Mouse (Mus musculus): ENCODE data around the gene Cdh4. TPM values are rescaled to one million over a fixed set of nuclear protein-coding genes. Genes with fewer than 3 reads are reported as not detected.

Cdh4 gene
- polyA plus RNA-seq, 1 experiment: not detected

DNA sequence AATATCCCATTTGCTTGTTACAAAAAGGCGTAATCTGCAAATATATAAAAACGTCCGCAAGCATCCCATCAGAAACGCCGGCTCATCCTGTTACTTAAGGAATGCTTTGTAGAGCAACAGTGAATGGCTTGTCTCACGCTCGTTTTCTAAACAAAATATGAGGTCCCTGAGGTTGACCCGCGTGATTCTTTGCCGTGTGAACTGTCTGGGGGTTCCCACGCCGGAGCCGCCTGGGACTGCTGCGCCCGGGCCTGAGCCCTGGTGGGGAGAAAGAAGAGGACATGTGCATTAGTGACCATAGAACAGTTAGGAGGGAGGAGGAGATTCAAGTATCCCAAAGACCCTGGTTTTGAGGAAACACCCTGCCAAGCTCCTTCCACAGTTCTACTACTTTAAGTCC, 471.1 kb downstream of the Cdh4 start:
- Histone ChIP-seq H3K27ac (replicated peaks; ENCODE audit: low read depth, low read length) (no peak overlapping the region), H3K4me1 (ENCODE audit: control insufficient read depth, insufficient read depth, insufficient read length, low read length) (no peaks in the 10 kb centered on the region), H3K4me3 (ENCODE audit: insufficient read depth, low read depth, low read length) (no peak overlapping the region)

DNA sequence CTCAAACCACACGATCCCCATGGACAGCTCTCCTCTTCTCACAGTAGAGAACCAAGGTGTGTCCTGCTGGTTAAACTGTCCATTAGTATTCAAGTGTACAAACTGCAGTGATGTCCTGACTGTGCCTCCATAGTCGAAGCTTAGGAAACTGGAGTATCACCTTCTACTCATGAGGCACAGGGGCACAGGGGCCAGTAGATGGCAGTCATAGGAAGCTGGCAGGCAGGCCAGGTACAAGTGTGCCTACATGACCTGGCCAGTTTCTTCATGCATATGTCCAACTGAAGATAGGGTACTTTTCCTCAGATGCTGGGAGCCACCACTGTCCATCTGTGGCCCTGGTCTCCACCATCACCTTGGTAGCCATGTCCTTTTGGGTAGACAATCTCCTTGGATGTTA, 472.0 kb downstream of the Cdh4 start:
- H3K4me3 ChIP-seq (ENCODE audit: insufficient read depth, low read depth, low read length): no peak overlapping the region
- H3K27ac ChIP-seq (replicated peaks; ENCODE audit: low read depth, low read length): no peak overlapping the region
- no peaks in the 10 kb centered on the region for H3K4me1 ChIP-seq (ENCODE audit: control insufficient read depth, insufficient read depth, insufficient read length, low read length)

DNA sequence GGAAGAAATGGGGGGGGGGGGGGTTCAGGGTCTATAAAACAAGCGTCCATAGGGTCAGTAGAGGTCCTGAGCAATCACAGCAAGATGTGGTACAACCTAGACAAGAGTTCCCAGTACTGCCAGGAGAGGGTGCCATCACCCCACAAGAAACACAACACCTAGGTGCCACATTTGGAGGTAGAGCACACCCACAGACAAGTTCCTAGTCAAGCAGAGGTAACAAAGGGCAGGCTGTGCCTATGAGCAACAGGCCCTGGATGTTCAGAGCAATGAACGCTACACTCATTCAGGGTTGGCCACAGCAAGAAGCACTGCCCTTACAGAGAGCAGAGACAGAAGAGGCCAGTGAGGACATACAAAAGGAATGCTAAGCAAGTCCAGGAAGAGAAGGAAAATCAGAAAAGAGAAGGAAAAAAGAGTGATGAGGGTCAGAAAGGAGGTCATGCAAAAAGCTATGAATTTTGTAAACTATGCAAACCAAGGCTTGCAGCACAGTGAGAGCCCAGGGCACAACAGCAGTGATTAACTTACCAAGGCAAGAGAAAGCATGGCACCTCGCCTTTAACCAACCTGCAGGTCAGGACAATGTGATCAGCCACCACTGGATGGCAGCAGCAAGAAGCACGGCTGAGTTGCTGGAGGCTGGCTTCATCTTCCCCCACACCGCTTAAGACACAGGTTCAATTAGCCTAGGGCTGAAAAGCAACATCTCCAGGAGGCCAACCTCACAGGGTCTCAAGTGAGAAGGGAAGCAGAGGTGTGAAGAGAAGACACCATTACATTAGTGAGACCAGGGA, 474.8 kb downstream of the Cdh4 start:
- Histone ChIP-seq H3K4me3 (ENCODE audit: insufficient read depth, low read depth, low read length) (no peak overlapping the region), H3K27ac (replicated peaks; ENCODE audit: low read depth, low read length) (no peak overlapping the region), H3K4me1 (ENCODE audit: control insufficient read depth, insufficient read depth, insufficient read length, low read length) (no peaks in the 10 kb centered on the region)

DNA sequence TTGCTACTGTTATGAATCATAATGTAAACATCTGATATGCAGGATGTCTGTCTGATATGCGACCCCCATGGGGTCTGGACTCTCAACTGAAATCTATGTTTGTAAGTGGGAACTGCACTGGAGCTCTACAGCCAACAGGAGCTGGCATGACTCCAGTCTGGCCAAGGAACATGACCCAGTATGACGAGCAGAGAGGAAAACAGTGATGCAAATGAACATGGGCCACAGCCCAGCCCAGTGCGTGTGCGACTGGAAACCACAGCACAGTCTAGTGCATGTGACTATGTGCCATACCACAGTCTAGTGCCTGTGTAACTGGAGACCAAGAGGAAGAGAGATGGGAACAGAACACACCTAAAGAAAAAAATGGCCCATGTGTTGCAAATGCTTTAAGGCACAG, 477.8 kb downstream of the Cdh4 start:
- Histone ChIP-seq H3K4me3 (ENCODE audit: insufficient read depth, low read depth, low read length) (no peak overlapping the region), H3K4me1 (ENCODE audit: control insufficient read depth, insufficient read depth, insufficient read length, low read length) (no peaks in the 10 kb centered on the region), H3K27ac (replicated peaks; ENCODE audit: low read depth, low read length) (no peak overlapping the region)

DNA sequence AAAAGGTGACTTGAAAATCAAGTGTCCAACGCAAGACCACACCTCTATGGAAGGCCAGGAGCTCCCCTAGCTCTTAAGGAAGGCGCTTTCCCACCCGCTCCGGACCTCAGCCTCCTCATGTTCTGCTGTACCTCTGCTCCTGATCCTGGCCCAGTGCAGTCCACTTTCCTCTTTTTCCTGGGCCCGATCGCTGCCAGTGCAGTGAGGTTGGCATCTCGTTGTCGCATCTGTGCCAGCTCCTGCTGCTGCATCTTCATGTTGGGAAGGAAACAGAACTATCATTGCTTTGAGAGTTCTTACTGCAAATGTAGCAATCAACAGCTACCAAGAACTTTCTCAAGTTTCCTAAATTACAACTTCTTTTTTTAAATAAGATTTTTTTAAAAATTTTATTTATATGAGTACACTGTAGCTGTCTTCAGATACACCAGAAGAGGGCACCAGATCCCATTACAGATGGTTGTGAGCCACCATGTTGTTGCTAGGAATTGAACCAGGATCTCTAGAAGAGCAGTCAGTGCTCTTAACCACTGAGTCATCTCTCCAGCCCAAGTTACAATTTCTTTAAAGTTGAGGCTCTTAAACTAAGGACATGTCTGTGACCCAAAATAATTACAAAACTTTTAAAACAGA, 478.9 kb downstream of the Cdh4 start:
- H3K27ac ChIP-seq (replicated peaks; ENCODE audit: low read depth, low read length): no peak overlapping the region
- H3K4me3 ChIP-seq (ENCODE audit: insufficient read depth, low read depth, low read length): no peak overlapping the region
- H3K4me1 ChIP-seq (ENCODE audit: control insufficient read depth, insufficient read depth, insufficient read length, low read length): no peaks in the 10 kb centered on the region

DNA sequence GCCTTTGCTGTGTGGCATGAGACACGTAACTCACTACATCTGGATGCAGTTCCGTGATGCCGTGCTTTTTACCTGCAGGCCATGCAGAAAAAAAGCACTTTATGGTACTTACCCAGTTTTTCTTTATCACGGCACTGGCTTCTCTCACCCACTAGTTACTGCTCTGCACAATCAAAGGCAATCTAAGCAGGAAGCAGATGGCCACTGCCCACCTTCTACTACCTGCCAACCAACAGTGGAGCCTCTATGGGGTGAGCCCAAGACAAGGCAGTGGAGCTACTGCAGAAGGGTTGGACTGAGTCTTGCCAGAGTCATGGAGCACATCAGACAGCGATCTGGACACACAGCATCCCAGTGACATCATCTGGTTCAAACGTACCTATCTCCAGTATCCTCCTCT, 481.8 kb downstream of the Cdh4 start:
- Histone ChIP-seq H3K4me3 (ENCODE audit: insufficient read depth, low read depth, low read length) (no peak overlapping the region), H3K4me1 (ENCODE audit: control insufficient read depth, insufficient read depth, insufficient read length, low read length) (no peaks in the 10 kb centered on the region), H3K27ac (replicated peaks; ENCODE audit: low read depth, low read length) (no peak overlapping the region)

DNA sequence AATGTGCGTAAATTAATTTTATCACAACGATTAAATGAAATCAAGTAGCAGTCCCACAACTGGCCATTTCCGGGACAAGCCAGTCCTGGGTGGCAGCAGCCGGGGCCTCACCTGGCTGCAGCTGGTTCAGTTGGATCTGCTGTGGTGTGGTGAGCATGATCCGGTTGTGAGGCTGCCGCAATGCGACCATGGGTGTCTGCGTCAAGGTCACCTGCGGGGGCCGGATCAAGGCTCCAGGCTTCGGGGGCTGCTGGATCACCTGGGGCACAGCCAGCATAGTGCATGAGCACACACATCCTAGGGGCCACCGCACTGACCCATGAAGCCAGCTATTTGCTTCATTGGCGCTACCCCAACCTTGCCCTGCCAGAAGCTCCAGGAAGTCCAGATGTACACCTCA, 486.9 kb downstream of the Cdh4 start:
- no peak overlapping the region for H3K4me3 ChIP-seq (ENCODE audit: insufficient read depth, low read depth, low read length)
- H3K27ac ChIP-seq (replicated peaks; ENCODE audit: low read depth, low read length): no peak overlapping the region
- no peaks in the 10 kb centered on the region for H3K4me1 ChIP-seq (ENCODE audit: control insufficient read depth, insufficient read depth, insufficient read length, low read length)

DNA sequence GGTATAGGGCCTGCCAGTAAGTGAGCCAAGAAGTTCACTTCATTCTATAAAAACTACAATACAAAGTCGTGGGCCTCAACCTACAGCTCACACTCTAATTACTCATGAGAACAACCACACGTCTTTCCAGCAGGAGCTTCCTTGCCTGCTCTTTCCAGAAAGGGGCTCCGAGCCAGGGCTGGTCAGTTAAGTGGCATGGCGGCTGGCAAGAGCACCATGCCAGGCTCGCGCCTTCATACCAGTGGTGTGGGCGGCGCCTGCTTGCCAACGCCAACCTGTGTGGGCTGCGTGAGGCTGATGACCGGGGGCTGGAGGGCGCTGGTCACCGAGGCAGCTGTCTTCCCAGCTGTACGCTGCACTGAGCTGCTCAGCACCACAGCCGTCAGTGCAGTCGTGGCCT, 489.5 kb downstream of the Cdh4 start:
- Histone ChIP-seq H3K4me3 (ENCODE audit: insufficient read depth, low read depth, low read length) (no peak overlapping the region), H3K4me1 (ENCODE audit: control insufficient read depth, insufficient read depth, insufficient read length, low read length) (no peaks in the 10 kb centered on the region), H3K27ac (replicated peaks; ENCODE audit: low read depth, low read length) (no peak overlapping the region)

DNA sequence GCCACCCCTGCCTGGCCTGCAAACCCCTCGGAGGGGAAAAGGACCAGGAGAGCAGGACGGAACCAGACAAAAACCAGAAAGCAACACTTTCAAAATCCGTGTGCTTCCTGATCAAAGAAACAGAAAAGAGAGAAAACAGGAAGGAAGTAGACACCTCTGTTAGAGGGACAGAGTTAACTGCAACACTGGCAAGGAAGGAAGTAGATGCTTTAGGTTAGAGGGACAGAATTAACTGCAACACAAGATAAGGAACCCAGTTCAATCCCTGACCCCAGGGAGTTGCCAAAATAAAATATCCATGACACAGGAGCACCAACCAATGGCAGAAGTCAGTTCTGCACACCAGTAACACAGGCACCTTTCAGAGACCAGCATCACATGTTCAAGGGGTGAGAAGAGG, 491.9 kb downstream of the Cdh4 start:
- no peak overlapping the region for H3K4me3 ChIP-seq (ENCODE audit: insufficient read depth, low read depth, low read length)
- H3K4me1 ChIP-seq (ENCODE audit: control insufficient read depth, insufficient read depth, insufficient read length, low read length): no peaks in the 10 kb centered on the region
- H3K27ac ChIP-seq (replicated peaks; ENCODE audit: low read depth, low read length): no peak overlapping the region

DNA sequence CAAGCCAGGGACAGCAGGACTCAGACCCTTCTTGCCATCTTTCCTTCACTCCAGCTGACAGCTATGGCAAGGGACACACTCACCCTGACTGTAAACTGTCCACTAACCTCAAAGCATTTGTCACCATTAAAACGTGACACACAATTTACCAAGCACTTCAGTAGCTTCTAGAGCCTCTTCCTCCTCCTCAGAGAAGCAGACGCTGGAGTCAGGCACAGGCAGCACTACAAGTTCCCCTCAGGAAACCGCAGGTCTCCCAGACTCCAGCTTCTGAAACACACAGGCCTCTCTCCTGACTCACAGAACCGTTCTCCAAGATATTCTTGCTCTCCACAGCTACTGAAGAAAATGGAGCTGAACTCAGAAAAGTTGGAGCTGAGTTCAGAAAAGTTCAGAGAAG, 494.9 kb downstream of the Cdh4 start:
- H3K4me1 ChIP-seq (ENCODE audit: control insufficient read depth, insufficient read depth, insufficient read length, low read length): peaks cover 2% of the 10 kb centered on the region; the same call in 1 of the 2 replicates
- H3K27ac ChIP-seq (replicated peaks; ENCODE audit: low read depth, low read length): no peak overlapping the region

DNA sequence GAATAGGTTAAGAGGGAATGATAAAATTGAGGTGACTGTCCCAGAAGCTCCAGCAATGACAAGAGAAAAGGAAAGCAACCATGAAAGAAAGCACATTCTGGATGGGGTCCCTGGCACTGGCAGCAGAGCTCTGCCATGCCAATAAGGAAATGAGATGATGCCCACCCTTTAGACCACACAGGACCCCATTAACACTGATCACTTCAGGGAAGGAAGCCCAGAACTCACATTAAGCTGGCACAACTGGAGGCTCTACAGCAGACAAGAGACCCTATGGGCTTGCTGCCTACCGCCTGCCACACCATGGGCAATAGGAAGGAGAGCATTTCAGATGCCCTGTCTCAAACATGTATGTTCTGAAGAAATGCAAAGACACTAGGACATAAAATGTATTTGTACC, 499.5 kb downstream of the Cdh4 start:
- Histone ChIP-seq H3K27ac (replicated peaks; ENCODE audit: low read depth, low read length) (no peak overlapping the region), H3K4me3 (ENCODE audit: insufficient read depth, low read depth, low read length) (no peak overlapping the region), H3K4me1 (ENCODE audit: control insufficient read depth, insufficient read depth, insufficient read length, low read length) (peaks cover 25% of the 10 kb centered on the region)

More for the DNA sequence above, 494.9 kb downstream of the Cdh4 start:
- no peak overlapping the region for H3K4me3 ChIP-seq (ENCODE audit: insufficient read depth, low read depth, low read length)

DNA sequence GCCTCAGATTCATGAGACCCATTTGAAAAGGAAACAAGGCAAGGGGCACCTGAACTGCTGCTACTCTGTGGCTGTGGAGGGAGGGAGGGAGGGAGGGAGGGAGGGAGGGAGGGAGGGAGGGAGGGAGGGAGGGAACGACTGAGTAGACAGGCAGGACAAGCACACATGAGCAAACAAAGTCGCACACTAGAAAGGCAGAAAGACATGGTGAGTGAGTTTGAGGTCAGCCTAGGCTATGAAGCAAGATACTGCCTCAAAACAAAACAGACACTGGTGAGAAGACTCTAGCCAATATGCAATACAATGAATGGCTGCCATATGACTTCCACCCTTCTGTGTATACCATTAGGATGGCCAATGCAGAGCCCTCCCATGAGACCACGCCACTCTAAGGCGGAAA, 502.8 kb downstream of the Cdh4 start:
- Histone ChIP-seq H3K4me3 (ENCODE audit: insufficient read depth, low read depth, low read length) (no peak overlapping the region), H3K4me1 (ENCODE audit: control insufficient read depth, insufficient read depth, insufficient read length, low read length) (peaks cover 39% of the 10 kb centered on the region), H3K27ac (replicated peaks; ENCODE audit: low read depth, low read length) (no peak overlapping the region)

DNA sequence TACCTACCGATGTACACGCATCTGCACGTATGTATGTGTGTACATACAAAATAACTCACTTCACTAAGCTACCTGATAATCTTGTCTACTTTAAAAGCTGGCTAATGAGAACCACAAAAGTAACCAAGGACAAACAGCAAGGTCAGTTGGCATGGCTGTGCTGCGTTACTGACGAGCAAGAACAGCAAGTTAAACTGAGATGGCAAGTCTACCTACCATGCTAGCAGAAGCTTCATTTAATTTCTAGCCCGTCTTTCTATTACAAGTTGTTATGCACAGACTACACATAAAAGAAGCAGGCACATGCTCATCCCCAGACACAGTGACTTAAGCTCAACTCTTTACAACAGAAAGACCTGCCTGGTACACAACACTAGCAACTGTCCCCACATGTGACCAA, 504.3 kb downstream of the Cdh4 start:
- H3K27ac ChIP-seq (replicated peaks; ENCODE audit: low read depth, low read length): no peak overlapping the region
- no peak overlapping the region for H3K4me3 ChIP-seq (ENCODE audit: insufficient read depth, low read depth, low read length)
- H3K4me1 ChIP-seq (ENCODE audit: control insufficient read depth, insufficient read depth, insufficient read length, low read length): peaks cover 39% of the 10 kb centered on the region

DNA sequence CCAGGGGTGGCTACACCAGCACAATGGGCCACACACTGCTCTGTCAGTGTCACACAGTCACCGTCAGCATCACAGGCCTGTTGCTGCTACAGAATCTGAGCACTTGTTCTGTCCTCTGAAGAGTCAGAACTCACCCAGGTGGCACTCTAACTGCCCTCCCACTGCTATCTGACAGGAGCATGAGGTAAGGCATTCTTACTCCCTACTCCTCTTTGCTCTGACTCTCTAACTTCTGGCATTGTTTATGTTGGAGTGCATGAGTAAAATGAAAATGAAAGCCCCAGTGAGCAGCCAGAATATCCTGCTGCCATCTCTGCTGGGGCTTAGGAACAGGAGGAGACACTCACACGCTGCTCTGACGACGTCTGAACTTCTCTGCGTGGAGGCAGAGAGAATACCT, 505.4 kb downstream of the Cdh4 start:
- Histone ChIP-seq H3K27ac (replicated peaks; ENCODE audit: low read depth, low read length) (no peak overlapping the region), H3K4me1 (ENCODE audit: control insufficient read depth, insufficient read depth, insufficient read length, low read length) (peaks cover 46% of the 10 kb centered on the region)

DNA sequence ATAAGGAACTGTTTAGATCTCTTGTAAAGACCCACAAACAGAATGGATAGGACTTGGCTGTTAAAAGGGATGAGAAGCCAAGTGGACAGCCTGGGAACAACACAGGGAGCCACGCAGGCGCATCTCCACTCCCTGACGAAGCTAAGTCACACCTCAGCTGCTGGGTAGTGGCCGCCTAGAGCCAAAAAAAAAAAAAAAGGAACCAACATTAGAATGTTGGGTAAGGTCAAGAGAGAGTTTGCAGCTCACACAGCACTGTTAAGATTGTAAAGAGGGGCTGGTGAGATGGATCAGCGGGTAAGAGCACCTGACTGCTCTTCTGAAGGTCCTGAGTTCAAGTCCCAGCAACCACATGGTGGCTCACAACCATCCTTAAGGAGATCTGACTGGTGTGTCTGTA, 506.6 kb downstream of the Cdh4 start:
- Histone ChIP-seq H3K27ac (replicated peaks; ENCODE audit: low read depth, low read length) (no peak overlapping the region), H3K4me3 (ENCODE audit: insufficient read depth, low read depth, low read length) (no peak overlapping the region), H3K4me1 (ENCODE audit: control insufficient read depth, insufficient read depth, insufficient read length, low read length) (peaks cover 40% of the 10 kb centered on the region)

More for the DNA sequence above, 505.4 kb downstream of the Cdh4 start:
- no peak overlapping the region for H3K4me3 ChIP-seq (ENCODE audit: insufficient read depth, low read depth, low read length)
